Mouse (Mus musculus) embryo, embryonic 10 days (tissue): ENCODE measurements at regions not wholly inside any gene's neighbourhood (a gene's known extent, or its start where the extent isn't known, plus 50 kb on each side); places are given as distances from the start of the nearest gene placed in this dataset.

Experiments
- DNase-seq: peaks from one replicate; pipeline ENCODE4 v3.0.0-alpha.2; 2015; ENCODE audit warnings: low spot score

- no peak for DNase-seq
These were observed 140.0 kb upstream of the Tut7 start for GRCm38 (mm10) chr13:59962676-59963664.

- peak; percentile 27 for DNase-seq
These were observed 133.5 kb upstream of the Tut7 start for GRCm38 (mm10) chr13:59956441-59956840.

- peak; percentile 43 for DNase-seq
These were observed 129.9 kb upstream of the Tut7 start for GRCm38 (mm10) chr13:59952809-59953208.

- no peak for DNase-seq
These were observed 129.2 kb upstream of the Tut7 start for GRCm38 (mm10) chr13:59952116-59952515.

GRCm38 (mm10) chr13:59950281-59950680 is 127.3 kb upstream of the Tut7 start:
- no peak for DNase-seq

GRCm38 (mm10) chr13:59949471-59949870 is 126.5 kb upstream of the Tut7 start:
- no peak for DNase-seq

GRCm38 (mm10) chr13:59948496-59949138 is 125.7 kb upstream of the Tut7 start:
- no peak for DNase-seq

- no peak for DNase-seq
These were observed 124.5 kb upstream of the Tut7 start for GRCm38 (mm10) chr13:59947461-59947860.

GRCm38 (mm10) chr13:59946509-59946908 is 123.6 kb upstream of the Tut7 start:
- DNase-seq, result no peak

- no peak for DNase-seq
These were observed 122.7 kb upstream of the Tut7 start for GRCm38 (mm10) chr13:59945631-59946030.

GRCm38 (mm10) chr13:59943602-59944140 is 120.7 kb upstream of the Tut7 start:
- no peak for DNase-seq

- DNase-seq, result no peak
These were observed 120.1 kb upstream of the Tut7 start for GRCm38 (mm10) chr13:59943020-59943419.

- DNase-seq, result no peak
These were observed 118.6 kb upstream of the Tut7 start for GRCm38 (mm10) chr13:59941519-59941918.

GRCm38 (mm10) chr13:59940414-59941205 is 117.7 kb upstream of the Tut7 start:
- DNase-seq, result no peak

- no peak for DNase-seq
These were observed 116.9 kb upstream of the Tut7 start for GRCm38 (mm10) chr13:59939886-59940285.

GRCm38 (mm10) chr13:59937147-59937546 is 114.2 kb upstream of the Tut7 start:
- DNase-seq, result no peak

GRCm38 (mm10) chr13:59934556-59934955 is 111.6 kb upstream of the Tut7 start:
- no peak for DNase-seq

- DNase-seq, result no peak
These were observed 111.1 kb upstream of the Tut7 start for GRCm38 (mm10) chr13:59934093-59934492.

GRCm38 (mm10) chr13:59927379-59928111 is 104.6 kb upstream of the Tut7 start:
- peak; percentile 52 for DNase-seq

GRCm38 (mm10) chr13:59925845-59926481 is 103.0 kb upstream of the Tut7 start:
- DNase-seq, result no peak

- DNase-seq, result no peak
These were observed 94.2 kb upstream of the Tut7 start for GRCm38 (mm10) chr13:59917185-59917584.
